Mouse (Mus musculus) bone marrow macrophage, adult 2 months (primary cell): Measurements from ENCODE around the gene Mapk9.
A peak's percentile ranks its signal among the peaks of the same experiment; 100 is the strongest.

Source experiments
- CTCF ChIP-seq: IDR thresholded peaks from 2 replicates; pipeline ENCODE4 v1.5.1; 2012; ENCODE audit warnings: low read depth, mild to moderate bottlenecking, low read length, moderate library complexity
- POLR2A ChIP-seq: IDR thresholded peaks from 2 replicates; pipeline ENCODE4 v1.6.1; 2012; ENCODE audit warnings: mild to moderate bottlenecking, low read depth, low read length, borderline replicate concordance

DNA sequence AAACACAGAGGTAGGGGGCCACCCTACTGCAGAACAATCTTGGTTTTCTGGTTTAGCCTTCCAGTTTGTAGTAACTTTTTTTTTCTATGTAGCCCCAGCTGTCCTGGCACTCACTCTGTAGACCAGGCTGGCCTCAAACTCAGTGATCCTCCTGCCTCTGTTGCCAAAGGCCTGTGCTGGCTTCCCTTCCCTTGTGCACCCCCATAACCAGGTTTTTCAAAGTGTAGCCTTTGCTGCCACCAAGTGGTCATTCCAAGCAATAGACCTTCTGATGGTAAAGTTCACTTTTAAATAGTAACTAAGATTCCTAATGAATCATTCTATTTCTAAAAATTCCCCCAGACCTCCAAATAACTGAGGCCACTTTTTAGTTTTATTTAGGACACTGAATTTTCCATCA, 23.2 kb downstream of the Mapk9 start:
- TF ChIP-seq CTCF (peak; percentile 52; the same call in 1 of the 2 replicates), POLR2A (no peak)
